Mouse (Mus musculus) spleen, adult 2 months (tissue): ENCODE measurements around the gene Igsf3.

Experiments
- CTCF ChIP-seq: fragments of 200-500 bp; IDR thresholded peaks from 2 replicates; pipeline ENCODE4 v1.5.1; 2011; ENCODE audit warnings: mild to moderate bottlenecking, inconsistent platforms; ENCODE audit not compliant: insufficient read depth, insufficient read length, insufficient replicate concordance; ENCODE audit errors: extremely low read depth
- POLR2A ChIP-seq: fragments of 200-500 bp; IDR thresholded peaks from 2 replicates; pipeline ENCODE4 v1.6.1; 2011; ENCODE audit warnings: low read depth, low read length, inconsistent platforms

DNA sequence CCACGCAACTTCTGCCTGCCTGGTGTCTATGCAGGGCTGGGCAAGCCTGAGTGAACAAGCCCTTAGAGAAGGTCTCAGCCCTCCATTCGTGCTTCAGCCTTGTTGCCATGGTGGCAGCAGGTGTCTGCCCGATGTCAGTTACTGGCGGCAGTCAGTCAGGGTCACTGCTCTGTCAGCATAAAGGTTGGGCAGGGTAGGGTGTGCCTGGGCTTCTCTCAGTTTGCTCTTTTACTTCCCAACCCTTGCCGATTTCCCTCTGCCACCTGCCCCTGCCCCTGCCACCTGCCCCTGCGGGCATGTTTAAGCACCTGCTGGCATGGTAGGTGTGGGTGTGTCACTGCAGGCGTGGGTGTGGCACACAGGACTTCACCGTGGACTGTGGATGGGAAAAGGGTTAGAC, 67.6 kb downstream of the Igsf3 start:
- TF ChIP-seq CTCF = no peak
- no peak for TF ChIP-seq POLR2A
